Mouse (Mus musculus): ENCODE results near the gene Atp5e.

Atp5e gene

DNA sequence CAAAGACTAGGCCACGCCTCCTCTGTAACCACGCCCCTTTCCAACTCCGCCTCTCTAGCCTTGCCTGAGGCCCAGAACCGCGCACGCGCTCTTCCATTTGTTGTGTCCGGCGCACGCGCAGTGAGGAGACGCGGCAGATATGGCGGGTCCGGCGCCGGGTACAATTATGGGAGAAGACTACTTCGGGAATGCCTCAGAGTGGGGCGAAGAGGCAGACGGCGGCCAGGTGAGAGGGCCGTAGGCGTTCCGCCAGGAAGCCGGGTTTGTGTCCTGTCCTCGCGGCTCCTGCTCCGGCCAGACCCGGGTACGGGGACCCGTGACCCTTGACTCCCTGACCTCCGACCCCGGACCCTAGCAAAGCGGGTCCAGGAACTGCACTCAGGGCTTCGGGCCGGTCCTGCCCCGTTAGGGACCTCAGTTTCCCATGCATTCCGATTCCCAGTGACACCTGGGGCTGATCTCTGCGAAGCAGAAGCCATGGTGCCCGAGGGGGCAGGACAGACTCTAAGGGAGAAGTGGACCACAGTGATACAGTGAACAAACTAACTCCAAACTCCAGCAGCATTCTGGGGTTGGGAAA, 48.1 kb downstream of the Atp5e start, which contains the start of gene Nelfcd:
Nelfcd (plus strand) TSS at position 74 of the 580 bp plus-strand sequence.
- peak; percentile 94 for DNase-seq (ENCODE audit: inconsistent ontology term)

DNA sequence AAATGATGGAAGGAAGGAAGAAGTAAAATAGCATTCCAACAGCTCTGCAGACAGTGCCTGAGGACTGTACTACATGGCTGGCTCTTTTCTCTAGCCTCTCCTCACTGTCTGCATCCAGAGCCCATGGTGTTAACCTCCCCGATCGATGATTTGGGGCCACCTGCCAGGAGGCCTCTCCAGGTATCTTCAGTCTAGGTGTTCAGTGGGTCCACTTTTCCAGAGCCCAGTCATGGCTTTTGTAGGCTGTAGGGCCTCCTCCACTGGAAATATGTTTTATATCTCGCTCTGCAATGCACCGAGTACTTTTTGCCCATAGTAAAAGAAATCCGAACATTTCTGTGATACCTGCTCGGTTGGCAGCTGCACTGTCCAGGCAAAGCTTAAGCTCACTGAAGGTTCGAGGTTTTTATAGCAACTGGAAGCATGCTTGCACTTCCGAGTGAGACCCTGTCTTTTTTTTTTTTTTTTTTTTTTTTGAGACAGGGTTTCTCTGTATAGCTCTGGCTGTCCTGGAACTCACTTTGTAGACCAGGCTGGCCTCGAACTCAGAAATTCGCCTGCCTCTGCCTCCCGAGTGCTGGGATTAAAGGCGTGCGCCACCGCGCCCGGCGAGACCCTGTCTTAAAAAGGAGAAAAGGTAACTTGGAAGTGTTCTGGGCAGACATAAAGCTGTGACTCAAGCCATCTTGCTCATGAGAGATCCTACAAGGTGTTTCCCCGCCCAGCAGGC, 48.7 kb downstream of the Atp5e start:
- no peak for DNase-seq (ENCODE audit: inconsistent ontology term)

DNA sequence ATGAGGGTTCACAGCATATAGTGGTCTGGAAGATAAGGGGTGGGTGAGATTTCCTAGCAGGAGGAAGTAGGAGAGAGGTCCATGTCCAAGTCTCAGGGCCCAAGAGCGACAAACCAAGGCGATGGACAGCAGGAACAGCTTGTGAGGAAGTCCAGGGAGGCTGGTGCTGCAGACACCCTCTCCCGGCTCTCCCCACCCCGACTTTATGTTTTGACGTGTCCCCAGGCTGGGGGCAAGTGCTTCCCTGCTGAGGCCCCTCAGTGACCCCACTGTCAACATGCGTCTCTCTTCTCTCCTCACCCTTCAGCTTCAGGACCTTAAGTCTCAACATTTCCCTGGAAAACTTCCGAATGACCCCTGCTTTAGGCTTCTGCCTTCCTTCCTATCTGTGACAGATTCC, 50.8 kb downstream of the Atp5e start:
- DNase-seq (ENCODE audit: inconsistent ontology term): no peak
